Mouse (Mus musculus) hindbrain, postnatal 0 days (tissue): ENCODE measurements around the gene Sik3. TPM values are rescaled to one million over a fixed set of nuclear protein-coding genes. Genes with fewer than 3 reads are reported as not detected.

Experiments
- ATAC-seq: fragments of 200-750 bp; cut with Nextera tagmentation; 2 replicates; pipeline ENCODE4 v1.8.0; 2017; ENCODE audit warnings: mild to moderate bottlenecking, moderate TSS enrichment, moderate library complexity
- DNase-seq: peaks from one replicate; pipeline ENCODE4 v3.0.0-alpha.2; 2015; ENCODE audit warnings: low spot score
- H3K27ac ChIP-seq: fragments of 300-500 bp; sonication (generic); 2 replicates; pipeline ENCODE4 v1.5.1; 2014; ENCODE audit warnings: mild to moderate bottlenecking
- H3K27me3 ChIP-seq: fragments of 300-500 bp; sonication (generic); 2 replicates; pipeline ENCODE4 v1.6.1; 2014; ENCODE audit warnings: low read length, mixed read lengths; ENCODE audit not compliant: insufficient read depth
- H3K36me3 ChIP-seq: fragments of 300-500 bp; sonication (generic); 2 replicates; pipeline ENCODE4 v1.6.1; 2014; ENCODE audit warnings: low read length, mixed read lengths; ENCODE audit not compliant: insufficient read depth
- H3K4me1 ChIP-seq: fragments of 300-500 bp; sonication (generic); 2 replicates; pipeline ENCODE4 v1.6.1; 2014; ENCODE audit warnings: antibody characterized with exemption, low read length, mixed read lengths; ENCODE audit not compliant: insufficient read depth
- H3K4me2 ChIP-seq: fragments of 300-500 bp; sonication (generic); 2 replicates; pipeline ENCODE4 v1.6.1; 2014; ENCODE audit warnings: low read depth, mild to moderate bottlenecking, low read length, moderate library complexity, mixed read lengths
- H3K4me3 ChIP-seq: fragments of 300-500 bp; sonication (generic); 2 replicates; pipeline ENCODE4 v1.5.1; 2014; ENCODE audit warnings: low read length
- H3K9ac ChIP-seq: fragments of 300-500 bp; sonication (generic); replicated peaks from 2 replicates; pipeline ENCODE4 v1.6.1; 2014; ENCODE audit warnings: mild to moderate bottlenecking, low read length, moderate library complexity, mixed read lengths
- H3K9me3 ChIP-seq: fragments of 300-500 bp; sonication (generic); 2 replicates; pipeline ENCODE4 v1.6.1; 2016; ENCODE audit warnings: low read length, mixed read lengths
- CTCF ChIP-seq: IDR thresholded peaks from 2 replicates; pipeline ENCODE4 v1.5.1; 2016; ENCODE audit warnings: antibody characterized with exemption, control low read depth, low read depth
- WGBS: fragments of 180-500 bp; shearing (Covaris S2); extraction: QIAGEN DNeasy Blood & Tissue Kit; methylation state at CpG from one replicate; pipeline ENCODE4 v1.1.7; 2014; 5-methylcytosine and 5-hydroxymethylcytosine counted together
- polyA plus RNA-seq: library from polyadenylated mRNA; unstranded; fragments of >200 nt; fragmentation: Nextera tagmentation; extraction: Ambion mirVana; gene quantifications from 2 replicates; pipeline ENCODE4 v1.2.1, GENCODE M21; 2015
- total RNA-seq: library from RNA; depleted of rRNA; stranded (reverse); fragments of >200 nt; gene quantifications from 2 replicates; pipeline ENCODE4 v1.2.3, GENCODE M21; 2014

Sik3 gene
- total and polyA plus RNA-seq, 2 experiments from 2014 or later, result 12.5 to 37.1 TPM

- Histone ChIP-seq H3K9ac (no peak overlapping the region), H3K36me3 (no peaks in the 10 kb centered on the region; the same call in 1 of the 2 replicates), H3K4me2 (no peak overlapping the region), H3K4me3 (no peak overlapping the region), H3K27me3 (no peaks in the 10 kb centered on the region), H3K27ac (peak overlapping the region; percentile 3), H3K9me3 (no peaks in the 10 kb centered on the region), H3K4me1 (no peaks in the 10 kb centered on the region)
- no peak for DNase-seq
- WGBS, result 66% methylated on average over 9 of the region's 9 CpGs
- no peak for ATAC-seq
- TF ChIP-seq CTCF, result no peak
Measured at GRCm38 (mm10) chr9:46026058-46026849, 13.6 kb downstream of the Sik3 start.

- Histone ChIP-seq H3K4me2 (no peak overlapping the region), H3K27me3 (no peaks in the 10 kb centered on the region)
- DNase-seq, result no peak
Measured at GRCm38 (mm10) chr9:46027994-46028393, 15.4 kb downstream of the Sik3 start.

GRCm38 (mm10) chr9:46029534-46029933 is 16.9 kb downstream of the Sik3 start:
- Histone ChIP-seq H3K27me3 (no peaks in the 10 kb centered on the region), H3K27ac (no peak overlapping the region), H3K4me2 (no peak overlapping the region), H3K4me1 (no peaks in the 10 kb centered on the region; the same call in 1 of the 2 replicates), H3K9ac (no peak overlapping the region), H3K4me3 (no peak overlapping the region), H3K9me3 (no peaks in the 10 kb centered on the region), H3K36me3 (no peaks in the 10 kb centered on the region)
- ATAC-seq (no peak), DNase-seq (no peak)
- TF ChIP-seq CTCF, result no peak
- WGBS, result 88% methylated on average over 6 of the region's 6 CpGs

More at GRCm38 (mm10) chr9:46027994-46028393, 15.4 kb downstream of the Sik3 start:
- Histone ChIP-seq H3K4me1 (no peaks in the 10 kb centered on the region; the same call in 1 of the 2 replicates), H3K36me3 (no peaks in the 10 kb centered on the region), H3K9me3 (no peaks in the 10 kb centered on the region), H3K27ac (no peak overlapping the region), H3K9ac (no peak overlapping the region), H3K4me3 (no peak overlapping the region)
- ATAC-seq, result no peak
- 24% methylated on average over 8 of the region's 8 CpGs for WGBS
- TF ChIP-seq CTCF, result no peak

GRCm38 (mm10) chr9:46030184-46030583 is 17.6 kb downstream of the Sik3 start:
- Histone ChIP-seq H3K27me3 (no peaks in the 10 kb centered on the region), H3K4me2 (no peak overlapping the region), H3K4me1 (no peaks in the 10 kb centered on the region; the same call in 1 of the 2 replicates), H3K27ac (no peak overlapping the region), H3K9me3 (no peaks in the 10 kb centered on the region), H3K36me3 (no peaks in the 10 kb centered on the region), H3K9ac (no peak overlapping the region), H3K4me3 (no peak overlapping the region)
- DNase-seq (no peak), ATAC-seq (no peak)
- 84% methylated on average over 5 of the region's 5 CpGs for WGBS
- TF ChIP-seq CTCF, result no peak

GRCm38 (mm10) chr9:46030968-46031367 is 18.3 kb downstream of the Sik3 start:
- Histone ChIP-seq H3K36me3 (no peaks in the 10 kb centered on the region), H3K9me3 (no peaks in the 10 kb centered on the region), H3K27ac (no peak overlapping the region), H3K4me2 (no peak overlapping the region), H3K27me3 (no peaks in the 10 kb centered on the region), H3K4me1 (no peaks in the 10 kb centered on the region; the same call in 1 of the 2 replicates), H3K4me3 (no peak overlapping the region), H3K9ac (no peak overlapping the region)
- no peak for DNase-seq
- ATAC-seq, result no peak
- WGBS, result 89% methylated on average over 6 of the region's 6 CpGs
- no peak for TF ChIP-seq CTCF

- no peaks in the 10 kb centered on the region for H3K36me3 ChIP-seq
- H3K4me2 ChIP-seq, result peak overlapping the region; percentile 14; the same call in 1 of the 2 replicates
- no peaks in the 10 kb centered on the region; the same call in 1 of the 2 replicates for H3K4me1 ChIP-seq
- DNase-seq (peak; percentile 61), ATAC-seq (no peak)
- H3K9ac ChIP-seq, result no peak overlapping the region
- H3K9me3 ChIP-seq, result no peaks in the 10 kb centered on the region
- 43% methylated on average over 6 of the region's 6 CpGs for WGBS
- TF ChIP-seq CTCF, result no peak
- H3K27me3 ChIP-seq, result no peaks in the 10 kb centered on the region
- H3K27ac ChIP-seq, result 0 out of 2 replicates have a peak overlapping the region, but pooled peaks have one; percentile 7
- no peak overlapping the region for H3K4me3 ChIP-seq
Measured at GRCm38 (mm10) chr9:46032190-46032589, 19.6 kb downstream of the Sik3 start.

GRCm38 (mm10) chr9:46033058-46033457 is 20.4 kb downstream of the Sik3 start:
- no peak for DNase-seq
- H3K27me3 ChIP-seq, result no peaks in the 10 kb centered on the region
- no peak overlapping the region for H3K4me3 ChIP-seq
- WGBS, result 84% methylated on average over 1 of the region's 1 CpGs
- no peaks in the 10 kb centered on the region for H3K9me3 ChIP-seq
- ATAC-seq, result no peak
- H3K4me2 ChIP-seq, result no peak overlapping the region
- TF ChIP-seq CTCF, result no peak
- peak overlapping the region; percentile 7; the same call in 1 of the 2 replicates for H3K27ac ChIP-seq
- no peaks in the 10 kb centered on the region for H3K36me3 ChIP-seq
- no peak overlapping the region for H3K9ac ChIP-seq
- H3K4me1 ChIP-seq, result no peaks in the 10 kb centered on the region; the same call in 1 of the 2 replicates
